Mouse (Mus musculus) mouse trophoblast stem cell (cell line): ENCODE measurements around the gene Pdpk1.

Experiments used
- in situ Hi-C, 2 experiments: fragments of 300-500 bp; cut with MseI, MboI; formaldehyde crosslinking; loops; 2 replicates in 1 of 2; 3 replicates in 1 of 2; pipeline ENCODE4 v1.15.1; 2025

Pdpk1 gene

DNA sequence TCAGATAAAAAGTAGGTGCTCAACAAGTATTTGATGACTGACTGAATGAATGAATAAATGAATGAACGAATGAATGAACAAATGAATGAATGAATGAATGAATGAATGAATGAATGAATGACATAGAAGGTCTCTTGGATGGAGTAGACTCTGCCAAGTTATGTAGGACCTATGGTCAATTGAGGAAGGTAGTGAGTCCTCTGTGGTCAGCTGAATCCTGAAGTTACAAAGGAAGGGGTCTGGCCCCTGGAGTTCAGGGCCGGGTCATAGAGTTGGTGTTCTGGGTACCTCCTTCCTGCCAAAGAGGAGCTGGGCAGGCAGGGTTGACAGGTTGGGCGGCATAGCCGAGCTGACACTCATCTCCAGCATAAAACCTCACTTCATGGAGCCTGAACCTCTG, 112.9 kb downstream of the Pdpk1 start, which contains the start of gene Prss27:
Gene Prss27, plus strand, starts transcription at position 301 of the 400 bp plus-strand sequence.
- in situ Hi-C loops, result no loop called here

DNA sequence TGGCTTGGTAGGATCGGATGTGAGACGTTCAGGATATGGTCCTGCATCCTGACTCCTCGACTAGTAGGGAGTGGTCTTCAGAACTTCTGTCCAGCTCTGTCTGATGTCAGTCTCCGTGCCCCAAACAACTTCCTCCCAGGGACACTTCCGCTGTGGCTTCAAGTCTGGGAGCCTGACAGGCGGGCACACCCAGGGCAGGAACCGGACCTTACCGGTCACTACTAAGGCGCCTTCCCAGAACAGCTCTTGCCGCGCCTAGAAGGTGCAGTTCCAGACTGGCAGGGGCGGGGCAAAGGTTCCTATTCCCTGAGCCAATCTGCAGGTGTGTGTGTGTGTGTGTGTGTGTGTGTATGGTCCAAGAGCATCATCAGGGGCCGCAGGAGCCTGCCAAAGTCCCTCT, 113.4 kb downstream of the Pdpk1 start:
- in situ Hi-C loops, result no loop called here

DNA sequence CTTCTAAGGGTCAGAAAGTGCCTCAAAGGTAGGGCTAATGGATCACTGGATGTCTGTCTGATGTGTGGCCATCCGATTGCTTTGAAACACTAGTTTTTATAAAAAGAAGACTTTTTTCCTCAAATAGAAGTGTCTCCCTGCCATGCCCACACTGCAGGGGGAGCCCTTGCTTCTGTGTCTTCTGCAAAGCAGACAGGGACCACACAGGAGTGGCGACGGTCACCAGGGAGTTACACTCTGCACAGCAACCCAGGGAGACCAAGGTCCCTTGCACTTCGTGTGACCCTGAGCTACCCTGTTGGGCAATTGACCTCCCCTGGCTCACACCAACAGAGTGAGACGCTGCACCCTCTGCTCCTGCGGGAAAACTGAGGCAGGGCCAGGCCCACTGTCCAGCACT, 113.8 kb downstream of the Pdpk1 start:
- in situ Hi-C loops, result no loop called here

DNA sequence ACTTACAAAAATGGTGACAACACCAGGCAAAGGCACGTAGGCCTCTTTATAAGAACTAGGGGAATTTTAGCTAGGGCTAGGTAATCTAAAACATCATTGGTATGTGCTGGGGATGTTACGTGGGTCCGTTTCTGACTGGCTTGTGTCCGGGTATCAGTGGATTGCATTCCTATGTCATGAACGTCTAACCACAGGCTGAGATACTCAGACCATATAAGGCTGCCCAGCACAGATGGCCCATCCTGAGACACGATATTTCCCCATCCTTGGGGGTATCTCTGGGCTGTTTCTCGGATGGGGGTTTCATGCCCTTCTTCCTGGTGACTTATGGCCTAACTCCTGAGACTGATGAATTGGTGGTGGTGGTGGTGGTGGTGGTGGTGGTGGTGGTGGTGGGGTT, 115.6 kb downstream of the Pdpk1 start:
- in situ Hi-C loops, result no loop called here

DNA sequence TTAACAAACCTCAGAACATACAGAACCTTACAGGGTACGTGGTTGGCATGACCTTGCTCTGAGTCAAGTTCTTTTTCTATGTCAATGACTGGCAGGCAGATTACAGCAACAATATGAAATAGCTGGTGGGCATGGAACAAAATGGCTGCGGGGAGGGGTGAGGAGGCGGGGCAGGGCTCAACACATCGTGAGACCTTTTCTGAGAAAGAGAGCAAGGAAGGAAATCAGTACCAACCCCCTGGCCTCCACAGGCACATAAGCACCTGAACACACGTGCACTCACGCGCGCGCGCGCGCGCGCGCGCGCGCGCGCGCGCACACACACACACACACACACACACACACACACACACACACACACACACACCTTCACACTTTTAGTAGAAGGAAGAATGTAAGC, 120.2 kb downstream of the Pdpk1 start:
- in situ Hi-C loops, result no loop called here

DNA sequence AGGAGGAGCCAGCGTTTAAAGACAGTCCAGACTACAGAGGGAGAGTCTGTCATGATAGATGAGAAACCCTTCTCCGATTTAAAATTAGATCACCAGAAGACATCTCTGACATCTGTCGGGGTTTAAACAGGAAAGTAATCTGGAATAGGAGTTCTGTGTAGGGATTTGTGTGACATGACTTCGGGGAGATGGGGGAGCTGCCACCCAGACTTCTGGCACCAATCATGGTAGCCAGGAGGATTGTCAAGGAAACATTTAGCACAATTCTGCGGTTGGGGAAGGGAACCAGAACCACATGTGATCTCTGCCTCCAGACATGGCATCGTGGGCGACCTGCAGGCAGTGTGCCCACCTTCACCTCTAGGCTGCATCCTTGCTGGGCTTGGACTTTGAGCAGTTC, 121.2 kb downstream of the Pdpk1 start:
- in situ Hi-C loops, result no loop called here
